Mouse (Mus musculus): ENCODE data around the gene Dnajb14. TPM values are rescaled to one million over a fixed set of nuclear protein-coding genes. Genes with fewer than 3 reads are reported as not detected.
"Not testable (repeated sequence)": the region's sequence is repeated elsewhere in the genome, so short reads cannot be mapped to it uniquely, and the experiment has no call there.

Gene Dnajb14
- polyA plus RNA-seq, 1 experiment from 2014 or later, result 9.3 TPM

DNA sequence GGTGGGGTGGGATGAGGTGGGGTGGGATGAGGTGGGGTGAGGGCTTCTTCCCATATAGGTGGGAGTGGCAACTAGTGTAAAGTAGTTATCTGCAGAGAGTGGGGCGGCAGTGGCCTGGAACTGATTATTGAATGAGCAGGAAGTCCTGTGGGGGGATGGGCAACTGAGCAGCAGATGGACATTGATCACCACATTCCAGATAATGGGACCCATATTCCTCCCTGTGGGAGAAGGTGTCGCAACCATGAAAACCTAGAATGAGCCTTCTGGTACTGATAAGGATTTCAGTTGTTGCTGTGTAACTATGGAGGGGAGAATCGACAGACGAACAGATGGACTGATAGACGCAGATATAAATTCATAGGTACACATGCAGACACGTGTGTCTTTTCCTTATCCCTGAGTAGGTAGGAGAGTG, 76.3 kb downstream of the Dnajb14 start:
- Histone ChIP-seq H3K9ac (replicated peaks; ENCODE audit: low read depth, low read length) (no peak overlapping the region), H3K4me3 (ENCODE audit: low read depth, low read length) (no peak overlapping the region), H3K27me3 (ENCODE audit: control insufficient read depth, insufficient read depth, low read length) (no peaks in the 10 kb centered on the region), H3K36me3 (ENCODE audit: control insufficient read depth, insufficient read depth, low read length) (no peaks in the 10 kb centered on the region), H3K9me3 (ENCODE audit: control insufficient read depth, low read depth, low read length) (no peaks in the 10 kb centered on the region), H3K4me2 (replicated peaks; ENCODE audit: low read depth, low read length) (no peak overlapping the region), H3K27ac (ENCODE audit: low read length) (no peak overlapping the region), H3K4me1 (ENCODE audit: control insufficient read depth, insufficient read depth, low read length) (no peaks in the 10 kb centered on the region)
- ATAC-seq (ENCODE audit: insufficient number of reproducible peaks, insufficient read depth, low FRiP score, low read depth), result no peak
- 81% methylated on average over 6 of the region's 6 CpGs for WGBS

GRCm38 (mm10) chr3:137946827-137947226, 79.4 kb downstream of the Dnajb14 start:
- no peak for ATAC-seq (ENCODE audit: insufficient number of reproducible peaks, insufficient read depth, low FRiP score, low read depth)
- no peak overlapping the region for H3K4me3 ChIP-seq (ENCODE audit: low read depth, low read length)

DNA sequence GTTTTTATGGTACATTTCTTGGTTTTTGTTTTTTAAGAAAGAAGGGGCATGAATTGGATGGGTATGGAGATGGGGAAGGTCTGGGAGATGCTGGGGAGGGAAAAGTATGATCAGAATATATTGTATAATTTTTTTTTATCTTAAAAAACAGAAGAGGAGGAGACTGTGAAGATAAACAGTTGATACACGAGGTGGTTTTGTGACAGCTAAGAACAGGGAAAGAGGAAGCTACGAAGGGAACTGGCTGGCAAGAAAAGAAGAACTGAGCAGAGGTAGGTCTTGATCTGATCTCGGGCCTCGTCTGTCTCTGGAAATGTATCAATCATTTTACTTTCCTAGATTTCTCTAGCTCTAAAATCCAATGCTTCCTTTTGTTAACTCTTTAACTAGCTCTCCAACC, 80.0 kb downstream of the Dnajb14 start:
- Histone ChIP-seq H3K36me3 (ENCODE audit: control insufficient read depth, insufficient read depth, low read length) (no peaks in the 10 kb centered on the region), H3K9me3 (ENCODE audit: control insufficient read depth, low read depth, low read length) (no peaks in the 10 kb centered on the region), H3K9ac (replicated peaks; ENCODE audit: low read depth, low read length) (no peak overlapping the region), H3K4me3 (ENCODE audit: low read depth, low read length) (no peak overlapping the region), H3K27ac (ENCODE audit: low read length) (no peak overlapping the region), H3K4me1 (ENCODE audit: control insufficient read depth, insufficient read depth, low read length) (peaks cover 8% of the 10 kb centered on the region), H3K27me3 (ENCODE audit: control insufficient read depth, insufficient read depth, low read length) (no peaks in the 10 kb centered on the region), H3K4me2 (replicated peaks; ENCODE audit: low read depth, low read length) (no peak overlapping the region)
- ATAC-seq (ENCODE audit: insufficient number of reproducible peaks, insufficient read depth, low FRiP score, low read depth), result no peak
- WGBS, result 81% methylated on average over 4 of the region's 4 CpGs

More at GRCm38 (mm10) chr3:137946827-137947226, 79.4 kb downstream of the Dnajb14 start:
- peaks cover 1% of the 10 kb centered on the region; the same call in 1 of the 2 replicates for H3K4me1 ChIP-seq (ENCODE audit: control insufficient read depth, insufficient read depth, low read length)
- no peaks in the 10 kb centered on the region for H3K27me3 ChIP-seq (ENCODE audit: control insufficient read depth, insufficient read depth, low read length)
- H3K27ac ChIP-seq (ENCODE audit: low read length), result no peak overlapping the region
- no peaks in the 10 kb centered on the region for H3K9me3 ChIP-seq (ENCODE audit: control insufficient read depth, low read depth, low read length)
- WGBS, result 82% methylated on average over 3 of the region's 3 CpGs
- H3K4me2 ChIP-seq (replicated peaks; ENCODE audit: low read depth, low read length), result no peak overlapping the region
- no peak overlapping the region for H3K9ac ChIP-seq (replicated peaks; ENCODE audit: low read depth, low read length)
- no peaks in the 10 kb centered on the region for H3K36me3 ChIP-seq (ENCODE audit: control insufficient read depth, insufficient read depth, low read length)

DNA sequence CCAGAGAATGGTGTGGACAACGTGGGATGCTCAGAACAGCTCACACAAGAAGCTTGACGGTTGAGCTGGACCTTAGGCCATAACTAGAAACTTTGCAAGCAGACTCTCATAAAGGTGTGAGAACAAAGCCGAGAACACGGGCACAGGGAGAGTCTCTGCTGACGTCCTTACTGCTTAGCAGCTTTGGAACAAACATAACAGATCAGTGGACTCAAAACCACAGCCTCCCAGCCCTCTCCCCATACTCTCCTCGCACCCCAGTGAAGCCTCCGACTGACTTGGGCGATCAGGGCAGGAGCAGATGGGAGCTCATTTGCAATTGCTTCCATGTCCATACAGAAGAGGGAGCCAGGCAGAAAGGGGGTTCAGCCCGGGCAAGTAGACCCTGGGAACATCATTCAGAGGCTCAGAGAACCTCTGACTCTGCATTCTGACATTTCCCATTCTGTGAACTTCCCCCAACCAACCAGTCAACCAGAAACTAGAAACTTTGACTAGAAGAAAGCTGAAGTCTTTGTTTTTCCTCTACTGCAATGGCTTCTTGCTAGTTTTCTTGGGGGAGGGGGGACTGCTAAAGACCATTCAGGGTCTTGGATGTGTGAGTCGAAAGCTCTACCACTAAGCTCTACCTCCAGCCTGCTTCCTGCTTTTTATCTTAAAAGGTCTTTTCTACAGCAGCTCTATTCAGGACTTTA, 82.9 kb downstream of the Dnajb14 start:
- no peaks in the 10 kb centered on the region for H3K36me3 ChIP-seq (ENCODE audit: control insufficient read depth, insufficient read depth, low read length)
- H3K9ac ChIP-seq (replicated peaks; ENCODE audit: low read depth, low read length), result no peak overlapping the region
- no peak overlapping the region for H3K27ac ChIP-seq (ENCODE audit: low read length)
- peaks cover 9% of the 10 kb centered on the region for H3K4me1 ChIP-seq (ENCODE audit: control insufficient read depth, insufficient read depth, low read length)
- ATAC-seq (ENCODE audit: insufficient number of reproducible peaks, insufficient read depth, low FRiP score, low read depth), result no peak
- WGBS, result 80% methylated on average over 10 of the region's 10 CpGs
- H3K27me3 ChIP-seq (ENCODE audit: control insufficient read depth, insufficient read depth, low read length), result no peaks in the 10 kb centered on the region
- H3K4me2 ChIP-seq (replicated peaks; ENCODE audit: low read depth, low read length), result no peak overlapping the region
- no peaks in the 10 kb centered on the region for H3K9me3 ChIP-seq (ENCODE audit: control insufficient read depth, low read depth, low read length)
- H3K4me3 ChIP-seq (ENCODE audit: low read depth, low read length), result no peak overlapping the region

GRCm38 (mm10) chr3:137951302-137951701, 83.8 kb downstream of the Dnajb14 start:
- not testable (repeated sequence) for ATAC-seq (ENCODE audit: insufficient number of reproducible peaks, insufficient read depth, low FRiP score, low read depth); H3K9ac ChIP-seq (replicated peaks; ENCODE audit: low read depth, low read length); H3K27ac ChIP-seq (ENCODE audit: low read length); H3K4me1 ChIP-seq (ENCODE audit: control insufficient read depth, insufficient read depth, low read length); H3K27me3 ChIP-seq (ENCODE audit: control insufficient read depth, insufficient read depth, low read length); H3K4me3 ChIP-seq (ENCODE audit: low read depth, low read length); H3K4me2 ChIP-seq (replicated peaks; ENCODE audit: low read depth, low read length); H3K9me3 ChIP-seq (ENCODE audit: control insufficient read depth, low read depth, low read length); H3K36me3 ChIP-seq (ENCODE audit: control insufficient read depth, insufficient read depth, low read length)
- 77% methylated on average over 3 of the region's 3 CpGs for WGBS

- Histone ChIP-seq H3K36me3 (ENCODE audit: control insufficient read depth, insufficient read depth, low read length) (no peaks in the 10 kb centered on the region), H3K4me1 (ENCODE audit: control insufficient read depth, insufficient read depth, low read length) (peaks cover 9% of the 10 kb centered on the region), H3K27ac (ENCODE audit: low read length) (peak overlapping the region; percentile 72; the same call in 1 of the 2 replicates), H3K4me3 (ENCODE audit: low read depth, low read length) (no peak overlapping the region), H3K4me2 (replicated peaks; ENCODE audit: low read depth, low read length) (no peak overlapping the region), H3K9me3 (ENCODE audit: control insufficient read depth, low read depth, low read length) (no peaks in the 10 kb centered on the region), H3K9ac (replicated peaks; ENCODE audit: low read depth, low read length) (no peak overlapping the region), H3K27me3 (ENCODE audit: control insufficient read depth, insufficient read depth, low read length) (no peaks in the 10 kb centered on the region)
- 23% methylated on average over 7 of the region's 7 CpGs for WGBS
- peak; percentile 3; the same call in 1 of the 2 replicates for ATAC-seq (ENCODE audit: insufficient number of reproducible peaks, insufficient read depth, low FRiP score, low read depth)
Observed at GRCm38 (mm10) chr3:137951819-137952218, 84.3 kb downstream of the Dnajb14 start.

DNA sequence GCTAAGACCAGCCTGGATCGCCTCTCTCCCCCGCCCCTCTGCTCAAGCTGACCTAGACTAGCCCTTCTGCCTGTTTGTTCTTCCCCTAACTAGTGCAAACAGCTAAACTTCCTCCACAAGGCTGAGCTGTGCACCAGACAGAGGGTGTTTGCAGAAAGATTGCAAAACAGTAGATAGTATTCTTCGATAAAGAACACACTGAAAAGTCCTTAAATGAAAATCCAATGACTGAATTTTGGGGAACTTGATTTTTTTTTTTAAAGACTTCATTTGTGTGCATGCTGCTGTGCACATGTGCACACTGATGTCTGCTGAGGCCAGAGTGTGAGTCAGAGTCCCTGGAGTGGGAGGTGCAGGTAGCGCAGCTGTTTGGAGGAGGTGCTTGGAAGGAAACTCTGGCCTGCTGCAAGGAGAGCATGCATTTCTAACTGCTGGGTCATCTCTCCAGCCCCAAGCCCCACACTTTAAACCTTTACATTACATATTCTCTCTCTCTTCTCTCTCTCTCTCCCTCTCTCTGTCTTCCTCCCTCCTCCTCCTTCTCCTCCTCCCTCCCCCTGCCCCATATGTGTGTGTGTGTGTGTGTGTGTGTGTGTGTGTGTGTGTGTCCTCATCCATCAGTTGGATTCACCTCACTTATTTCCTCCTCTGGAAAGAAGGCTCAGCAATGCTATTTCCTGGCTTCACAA, 84.9 kb downstream of the Dnajb14 start:
- 44% methylated on average over 4 of the region's 4 CpGs for WGBS
- H3K9me3 ChIP-seq (ENCODE audit: control insufficient read depth, low read depth, low read length), result no peaks in the 10 kb centered on the region
- peaks cover 9% of the 10 kb centered on the region for H3K4me1 ChIP-seq (ENCODE audit: control insufficient read depth, insufficient read depth, low read length)
- no peak overlapping the region for H3K9ac ChIP-seq (replicated peaks; ENCODE audit: low read depth, low read length)
- H3K4me2 ChIP-seq (replicated peaks; ENCODE audit: low read depth, low read length), result no peak overlapping the region
- H3K4me3 ChIP-seq (ENCODE audit: low read depth, low read length), result no peak overlapping the region
- peak overlapping the region; percentile 72; the same call in 1 of the 2 replicates for H3K27ac ChIP-seq (ENCODE audit: low read length)
- peak; percentile 80 for ATAC-seq (ENCODE audit: insufficient number of reproducible peaks, insufficient read depth, low FRiP score, low read depth)
- H3K27me3 ChIP-seq (ENCODE audit: control insufficient read depth, insufficient read depth, low read length), result no peaks in the 10 kb centered on the region
- no peaks in the 10 kb centered on the region for H3K36me3 ChIP-seq (ENCODE audit: control insufficient read depth, insufficient read depth, low read length)

- ATAC-seq (ENCODE audit: insufficient number of reproducible peaks, insufficient read depth, low FRiP score, low read depth), result peak; percentile 42; the same call in 1 of the 2 replicates
- no peaks in the 10 kb centered on the region for H3K27me3 ChIP-seq (ENCODE audit: control insufficient read depth, insufficient read depth, low read length)
- H3K4me3 ChIP-seq (ENCODE audit: low read depth, low read length), result no peak overlapping the region
- 61% methylated on average over 14 of the region's 14 CpGs for WGBS
- H3K9me3 ChIP-seq (ENCODE audit: control insufficient read depth, low read depth, low read length), result no peaks in the 10 kb centered on the region
- no peak overlapping the region for H3K4me2 ChIP-seq (replicated peaks; ENCODE audit: low read depth, low read length)
- no peak overlapping the region for H3K27ac ChIP-seq (ENCODE audit: low read length)
- H3K36me3 ChIP-seq (ENCODE audit: control insufficient read depth, insufficient read depth, low read length), result no peaks in the 10 kb centered on the region
- no peak overlapping the region for H3K9ac ChIP-seq (replicated peaks; ENCODE audit: low read depth, low read length)
- H3K4me1 ChIP-seq (ENCODE audit: control insufficient read depth, insufficient read depth, low read length), result peaks cover 9% of the 10 kb centered on the region
Observed at GRCm38 (mm10) chr3:137952914-137953880, 85.7 kb downstream of the Dnajb14 start.
